Comparison of ENCODE assay signal across 19 mouse cellular contexts in genomic region chr19:38783542-38783941, GRCm38 (mm10).
"Had no signal": no experiment of that assay in that cellular context is flagged by ENCODE, and none has a peak within 500 bp of the region (broad histone marks: within the 10 kb centered on the region; RNA-seq: fewer than 3 reads in every experiment).

No protein-coding gene starts in this region.

- H3K36me3 ChIP-seq: stomach, embryonic 15.5 days had no signal

- H3K4me1 ChIP-seq: limb, embryonic 13.5 days; liver, embryonic 15.5 days; megakaryocyte, embryonic 14.5 days; midbrain, embryonic 15.5 days; neural tube, embryonic 13.5 days; stomach, embryonic 15.5 days had no signal

- H3K4me2 ChIP-seq: limb, embryonic 13.5 days; liver, embryonic 11.5 days; liver, embryonic 15.5 days; midbrain, embryonic 11.5 days; midbrain, embryonic 15.5 days; neural tube, embryonic 13.5 days; stomach, embryonic 15.5 days had no signal

- H3K27me3 ChIP-seq: limb, embryonic 13.5 days; liver, embryonic 15.5 days; midbrain, embryonic 15.5 days; neural tube, embryonic 13.5 days; stomach, embryonic 15.5 days had no signal

- DNase-seq: kidney, postnatal 25 days; layer of hippocampus, adult 9-11 months; left cerebral cortex, postnatal 4 days; lung, adult 2 months; lung, postnatal 10 days; lung, postnatal 4 days; retina, postnatal 1 day; right cerebral cortex, postnatal 4 days; spleen, adult 18-20 months; thymus, adult 2 months; thymus, postnatal 25 days had no signal

- H3K9ac ChIP-seq: limb, embryonic 13.5 days; liver, embryonic 15.5 days; midbrain, embryonic 15.5 days; neural tube, embryonic 13.5 days; stomach, embryonic 15.5 days had no signal

- H3K27ac ChIP-seq: limb, embryonic 13.5 days; liver, embryonic 15.5 days; midbrain, embryonic 15.5 days; neural tube, embryonic 13.5 days; stomach, embryonic 15.5 days had no signal

- H3K9me3 ChIP-seq: limb, embryonic 13.5 days; liver, embryonic 15.5 days; megakaryocyte, embryonic 14.5 days; midbrain, embryonic 15.5 days; neural tube, embryonic 13.5 days; stomach, embryonic 15.5 days had no signal

- ATAC-seq: midbrain, embryonic 15.5 days had no signal

- H3K4me3 ChIP-seq: limb, embryonic 13.5 days; liver, embryonic 15.5 days; megakaryocyte, embryonic 14.5 days; midbrain, embryonic 15.5 days; neural tube, embryonic 13.5 days; stomach, embryonic 15.5 days had no signal
